Mouse (Mus musculus) olfactory bulb, adult 2 months (tissue): ENCODE measurements at regions not wholly inside any gene's neighbourhood (a gene's known extent, or its start where the extent isn't known, plus 50 kb on each side); places are given as distances from the start of the nearest gene placed in this dataset.

ENCODE experiments used
- CTCF ChIP-seq: fragments of 200-500 bp; IDR thresholded peaks from 2 replicates; pipeline ENCODE4 v1.5.1; 2012; ENCODE audit warnings: low read depth, mild to moderate bottlenecking, low read length, moderate library complexity; ENCODE audit not compliant: insufficient read depth
- POLR2A ChIP-seq: fragments of 200-500 bp; IDR thresholded peaks from 2 replicates; pipeline ENCODE4 v1.6.1; 2012; ENCODE audit warnings: mild to moderate bottlenecking, low read depth, low read length, moderate library complexity; ENCODE audit not compliant: insufficient read depth

GRCm38 (mm10) chr2:75555676-75556075 lies 103.4 kb upstream of the Hnrnpa3 start:
- TF ChIP-seq CTCF (no peak), POLR2A (no peak)
